Mouse (Mus musculus) neural tube, embryonic 14.5 days (tissue): ENCODE measurements around the gene Thnsl2. TPM values are rescaled to one million over a fixed set of nuclear protein-coding genes. Genes with fewer than 3 reads are reported as not detected.

Experiments used
- ATAC-seq: fragments of 200-750 bp; cut with Nextera tagmentation; 2 replicates; pipeline ENCODE4 v1.8.0; 2017; ENCODE audit warnings: low read depth, mild to moderate bottlenecking, moderate TSS enrichment, moderate library complexity
- H3K27ac ChIP-seq: fragments of 300-500 bp; sonication (generic); 2 replicates; pipeline ENCODE4 v1.5.1; 2014; ENCODE audit warnings: low read depth, mild to moderate bottlenecking, control low read depth, low read length, moderate library complexity, mixed read lengths
- H3K27me3 ChIP-seq: fragments of 300-500 bp; sonication (generic); 2 replicates; pipeline ENCODE4 v1.6.1; 2014; ENCODE audit warnings: low read length; ENCODE audit not compliant: control insufficient read depth, insufficient read depth
- H3K36me3 ChIP-seq: fragments of 300-500 bp; sonication (generic); 2 replicates; pipeline ENCODE4 v1.6.1; 2014; ENCODE audit warnings: low read length, mixed read lengths; ENCODE audit not compliant: control insufficient read depth, insufficient read depth
- H3K4me1 ChIP-seq: fragments of 300-500 bp; sonication (generic); 2 replicates; pipeline ENCODE4 v1.6.1; 2014; ENCODE audit warnings: low read length; ENCODE audit not compliant: control insufficient read depth, insufficient read depth
- H3K4me2 ChIP-seq: fragments of 300-500 bp; sonication (generic); 2 replicates; pipeline ENCODE4 v1.6.1; 2014; ENCODE audit warnings: mild to moderate bottlenecking, low read depth, low read length, control low read depth
- H3K4me3 ChIP-seq: fragments of 300-500 bp; sonication (generic); 2 replicates; pipeline ENCODE4 v1.5.1; 2014; ENCODE audit warnings: low read depth, low read length, control low read depth, mixed read lengths
- H3K9ac ChIP-seq: fragments of 300-500 bp; sonication (generic); replicated peaks from 2 replicates; pipeline ENCODE4 v1.6.1; 2014; ENCODE audit warnings: low read depth, mild to moderate bottlenecking, control low read depth, low read length, mixed read lengths
- H3K9me3 ChIP-seq: fragments of 300-500 bp; sonication (generic); 2 replicates; pipeline ENCODE4 v1.6.1; 2016; ENCODE audit warnings: low read length; ENCODE audit not compliant: control insufficient read depth
- WGBS: fragments of 180-500 bp; shearing (Covaris S2); extraction: QIAGEN DNeasy Blood & Tissue Kit; methylation state at CpG from one replicate; pipeline ENCODE4 v1.1.7; 2014; 5-methylcytosine and 5-hydroxymethylcytosine counted together
- polyA plus RNA-seq: library from polyadenylated mRNA; unstranded; fragments of >200 nt; fragmentation: Nextera tagmentation; extraction: Ambion mirVana; gene quantifications from 2 replicates; pipeline ENCODE4 v1.2.1, GENCODE M21; 2014

Thnsl2 gene
- polyA plus RNA-seq, 1 experiment from 2014 or later, result 4.6 TPM

DNA sequence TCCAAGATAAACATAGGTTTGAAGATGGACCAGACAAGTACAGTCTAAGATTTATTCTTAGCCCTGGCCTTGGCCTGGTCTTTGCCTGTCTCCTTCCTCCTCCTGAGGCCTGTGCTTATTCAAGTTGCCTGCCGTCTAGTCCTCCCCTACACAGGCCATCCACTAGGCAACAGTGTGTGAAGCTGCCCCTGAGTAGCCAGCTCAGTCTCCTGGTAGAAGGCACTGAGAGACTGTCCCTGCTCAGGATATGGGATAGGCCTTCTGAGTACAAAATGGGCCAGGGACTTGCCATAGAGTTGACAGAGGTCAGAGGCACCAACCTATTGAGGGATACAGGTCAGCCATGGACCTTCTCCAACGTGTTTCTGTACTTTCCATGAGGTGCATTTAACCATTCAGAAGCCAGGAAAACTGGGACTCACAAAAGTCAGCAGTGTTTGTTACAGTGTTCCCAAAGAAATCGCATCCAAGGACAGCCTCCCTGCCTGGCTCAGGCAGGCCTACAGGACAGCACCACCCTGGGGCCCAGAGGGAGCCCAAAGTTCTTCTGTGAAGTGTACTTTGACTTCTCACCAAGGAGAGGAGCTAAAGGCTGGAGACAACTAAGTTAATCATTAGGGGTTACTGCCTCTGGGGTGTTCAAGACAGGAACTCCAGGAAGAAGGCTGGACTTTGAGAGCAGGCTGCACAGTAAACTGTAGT is 1.2 kb upstream of the Thnsl2 start:
- Histone ChIP-seq H3K4me2 (no peak overlapping the region), H3K4me3 (no peak overlapping the region), H3K36me3 (no peaks in the 10 kb centered on the region), H3K9me3 (no peaks in the 10 kb centered on the region), H3K27ac (no peak overlapping the region), H3K4me1 (no peaks in the 10 kb centered on the region), H3K27me3 (no peaks in the 10 kb centered on the region), H3K9ac (no peak overlapping the region)
- 72% methylated on average over 3 of the region's 3 CpGs for whole genome bisulfite sequencing
- ATAC-seq, result no peak

DNA sequence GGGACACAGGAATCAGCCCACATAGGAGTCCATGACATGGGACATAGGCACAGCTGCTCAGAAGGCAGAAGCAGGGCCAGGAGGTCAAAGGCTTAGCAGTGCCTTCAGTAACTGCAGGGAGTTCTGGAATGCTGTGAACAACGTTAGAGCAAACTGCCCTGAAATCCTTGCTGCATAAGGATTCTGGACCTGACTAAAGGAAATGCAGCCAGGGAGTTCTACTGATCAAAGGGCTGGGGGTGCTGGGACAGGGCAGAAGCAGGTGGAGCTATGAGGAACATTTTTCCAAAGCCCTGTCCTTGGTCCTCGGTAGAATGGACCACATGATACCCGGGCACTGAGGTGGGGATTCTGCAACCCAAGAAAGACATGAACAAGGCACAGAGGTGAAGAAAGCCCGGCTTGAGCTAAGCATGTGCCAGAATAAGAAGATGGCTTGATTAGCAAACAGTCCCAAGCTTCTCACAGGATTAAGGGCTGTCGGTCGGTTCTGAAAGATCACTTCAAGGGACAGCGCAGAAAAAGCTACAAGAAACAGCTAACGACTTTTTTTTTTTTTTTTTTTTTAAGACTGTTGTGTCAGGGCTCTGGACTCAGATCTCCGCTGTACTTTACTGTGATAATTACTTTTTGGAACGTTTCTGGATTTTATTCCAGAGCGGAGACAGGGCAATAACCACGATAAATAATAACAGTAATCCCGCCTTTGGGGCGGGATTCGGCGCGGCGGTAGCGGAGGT is 915 bp downstream of the Thnsl2 start:
- peak; percentile 33 for ATAC-seq
- Histone ChIP-seq H3K27ac (peak overlapping the region; percentile 73; the same call in 1 of the 2 replicates), H3K4me1 (no peaks in the 10 kb centered on the region), H3K4me3 (peak overlapping the region; percentile 49), H3K9ac (peak overlapping the region; percentile 65), H3K27me3 (no peaks in the 10 kb centered on the region), H3K36me3 (no peaks in the 10 kb centered on the region), H3K9me3 (no peaks in the 10 kb centered on the region), H3K4me2 (peak overlapping the region; percentile 77)
- 3% methylated on average over 19 of the region's 19 CpGs for WGBS

DNA sequence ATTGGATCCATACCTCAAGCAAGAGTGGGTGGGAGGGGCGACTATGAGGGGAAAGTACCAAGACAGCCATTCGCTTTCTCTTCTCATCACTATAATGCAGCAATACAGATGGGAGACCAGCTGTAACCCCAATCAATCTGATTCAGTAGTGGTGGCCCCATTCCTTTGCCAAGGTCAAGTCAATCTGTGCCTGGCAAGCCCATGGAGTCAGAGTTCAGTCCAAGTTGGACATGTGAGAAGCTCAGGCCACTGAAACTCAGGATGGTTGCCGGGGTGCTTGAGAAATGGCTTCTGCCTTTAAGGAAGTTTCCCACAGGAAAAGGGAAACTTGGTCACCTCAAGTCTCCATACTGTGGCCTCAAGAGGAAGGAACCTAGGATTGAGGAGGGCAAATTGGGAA is 9.2 kb downstream of the Thnsl2 start:
- WGBS, result 87% methylated on average over 3 of the region's 3 CpGs
- H3K27ac ChIP-seq, result no peak overlapping the region
- no peaks in the 10 kb centered on the region for H3K36me3 ChIP-seq
- no peaks in the 10 kb centered on the region for H3K9me3 ChIP-seq
- no peaks in the 10 kb centered on the region for H3K4me1 ChIP-seq
- H3K4me3 ChIP-seq, result no peak overlapping the region
- no peak for ATAC-seq
- H3K9ac ChIP-seq, result no peak overlapping the region
- H3K4me2 ChIP-seq, result no peak overlapping the region
- H3K27me3 ChIP-seq, result no peaks in the 10 kb centered on the region

DNA sequence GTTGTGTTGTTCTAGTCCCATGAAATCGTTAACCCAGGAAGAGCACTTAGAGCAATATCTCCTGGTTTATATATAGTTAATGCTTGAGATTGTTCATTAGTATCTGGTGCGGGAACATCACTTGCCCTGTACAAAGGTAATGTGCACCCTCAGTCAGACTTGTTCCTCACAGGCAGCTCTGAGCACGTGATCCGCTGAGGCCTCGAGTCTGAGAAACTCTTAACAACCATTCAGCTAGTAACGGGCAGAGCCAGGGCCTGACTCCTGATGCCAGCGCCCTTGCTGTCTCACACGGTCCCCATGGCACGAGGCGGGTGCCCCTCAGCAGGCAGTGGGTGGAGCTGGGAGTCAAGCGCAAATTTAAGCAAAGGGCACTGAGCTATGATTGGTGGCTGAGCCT is 10.7 kb downstream of the Thnsl2 start:
- H3K9ac ChIP-seq, result no peak overlapping the region
- 78% methylated on average over 11 of the region's 11 CpGs for WGBS
- no peaks in the 10 kb centered on the region for H3K36me3 ChIP-seq
- H3K27ac ChIP-seq, result no peak overlapping the region
- no peak for ATAC-seq
- no peak overlapping the region for H3K4me2 ChIP-seq
- H3K27me3 ChIP-seq, result no peaks in the 10 kb centered on the region
- no peak overlapping the region for H3K4me3 ChIP-seq
- no peaks in the 10 kb centered on the region for H3K9me3 ChIP-seq
- no peaks in the 10 kb centered on the region for H3K4me1 ChIP-seq

GRCm38 (mm10) chr6:71131038-71131437 is 13.2 kb downstream of the Thnsl2 start:
- Histone ChIP-seq H3K36me3 (no peaks in the 10 kb centered on the region), H3K27ac (no peak overlapping the region), H3K4me3 (no peak overlapping the region), H3K4me1 (no peaks in the 10 kb centered on the region), H3K9ac (no peak overlapping the region), H3K4me2 (no peak overlapping the region), H3K9me3 (no peaks in the 10 kb centered on the region), H3K27me3 (no peaks in the 10 kb centered on the region)
- ATAC-seq, result no peak

GRCm38 (mm10) chr6:71130269-71130668 is 14.0 kb downstream of the Thnsl2 start:
- no peaks in the 10 kb centered on the region for H3K4me1 ChIP-seq
- H3K9me3 ChIP-seq, result no peaks in the 10 kb centered on the region
- no peak overlapping the region for H3K4me3 ChIP-seq
- H3K36me3 ChIP-seq, result no peaks in the 10 kb centered on the region
- no peak for ATAC-seq
- H3K27ac ChIP-seq, result no peak overlapping the region
- 95% methylated on average over 1 of the region's 1 CpGs for WGBS
- no peaks in the 10 kb centered on the region for H3K27me3 ChIP-seq
- H3K9ac ChIP-seq, result no peak overlapping the region
- H3K4me2 ChIP-seq, result no peak overlapping the region

DNA sequence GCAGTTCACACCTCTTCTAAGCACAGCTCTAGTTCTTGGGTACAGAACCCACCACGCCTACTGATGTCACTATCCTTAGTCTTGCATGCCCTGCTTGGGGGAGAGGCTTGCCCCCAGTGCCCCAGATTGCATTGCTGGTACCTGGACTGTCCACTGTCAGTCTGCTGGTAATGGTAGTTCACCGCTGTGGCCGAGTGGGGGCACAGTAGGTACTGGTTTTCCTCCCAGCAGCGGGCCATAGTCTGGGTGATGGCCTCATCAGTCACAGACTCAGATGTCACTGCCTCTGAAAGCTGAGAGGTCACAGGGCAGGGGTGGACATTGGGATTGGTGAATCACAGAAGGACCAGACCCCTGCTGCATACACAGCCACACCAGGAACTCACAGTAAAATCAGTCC is 15.2 kb downstream of the Thnsl2 start:
- H3K27ac ChIP-seq, result no peak overlapping the region
- WGBS, result 59% methylated on average over 4 of the region's 4 CpGs
- H3K27me3 ChIP-seq, result no peaks in the 10 kb centered on the region

DNA sequence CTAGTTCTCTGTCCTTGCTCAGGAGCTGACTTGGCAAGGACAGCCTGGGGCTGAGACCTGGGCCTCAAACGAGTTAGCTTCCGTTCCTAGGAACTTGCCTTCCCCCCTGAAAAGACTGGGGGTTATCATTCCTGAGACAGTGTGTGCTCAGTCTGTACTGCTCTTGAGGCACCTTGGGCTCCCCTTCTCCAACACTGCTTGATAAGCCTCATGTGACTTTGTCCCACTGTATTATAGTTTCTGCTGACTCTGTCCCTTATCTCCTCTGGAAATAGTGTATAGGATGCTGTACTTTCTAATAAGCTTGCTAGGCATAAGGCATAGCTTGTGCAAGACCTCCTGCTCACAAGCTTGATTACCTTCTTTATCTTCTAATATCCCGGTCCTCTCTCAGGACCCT is 17.9 kb downstream of the Thnsl2 start:
- H3K4me1 ChIP-seq, result no peaks in the 10 kb centered on the region
- no peaks in the 10 kb centered on the region for H3K9me3 ChIP-seq
- H3K27me3 ChIP-seq, result no peaks in the 10 kb centered on the region
- H3K27ac ChIP-seq, result no peak overlapping the region
- ATAC-seq, result no peak
- no peak overlapping the region for H3K4me2 ChIP-seq
- H3K9ac ChIP-seq, result no peak overlapping the region
- H3K4me3 ChIP-seq, result no peak overlapping the region
- WGBS, result 71% methylated on average over 3 of the region's 3 CpGs
- H3K36me3 ChIP-seq, result no peaks in the 10 kb centered on the region

More for the DNA sequence above, 15.2 kb downstream of the Thnsl2 start:
- no peaks in the 10 kb centered on the region for H3K4me1 ChIP-seq
- H3K4me3 ChIP-seq, result no peak overlapping the region
- ATAC-seq, result no peak
- no peak overlapping the region for H3K9ac ChIP-seq
- no peaks in the 10 kb centered on the region for H3K36me3 ChIP-seq
- no peaks in the 10 kb centered on the region for H3K9me3 ChIP-seq
- no peak overlapping the region for H3K4me2 ChIP-seq

DNA sequence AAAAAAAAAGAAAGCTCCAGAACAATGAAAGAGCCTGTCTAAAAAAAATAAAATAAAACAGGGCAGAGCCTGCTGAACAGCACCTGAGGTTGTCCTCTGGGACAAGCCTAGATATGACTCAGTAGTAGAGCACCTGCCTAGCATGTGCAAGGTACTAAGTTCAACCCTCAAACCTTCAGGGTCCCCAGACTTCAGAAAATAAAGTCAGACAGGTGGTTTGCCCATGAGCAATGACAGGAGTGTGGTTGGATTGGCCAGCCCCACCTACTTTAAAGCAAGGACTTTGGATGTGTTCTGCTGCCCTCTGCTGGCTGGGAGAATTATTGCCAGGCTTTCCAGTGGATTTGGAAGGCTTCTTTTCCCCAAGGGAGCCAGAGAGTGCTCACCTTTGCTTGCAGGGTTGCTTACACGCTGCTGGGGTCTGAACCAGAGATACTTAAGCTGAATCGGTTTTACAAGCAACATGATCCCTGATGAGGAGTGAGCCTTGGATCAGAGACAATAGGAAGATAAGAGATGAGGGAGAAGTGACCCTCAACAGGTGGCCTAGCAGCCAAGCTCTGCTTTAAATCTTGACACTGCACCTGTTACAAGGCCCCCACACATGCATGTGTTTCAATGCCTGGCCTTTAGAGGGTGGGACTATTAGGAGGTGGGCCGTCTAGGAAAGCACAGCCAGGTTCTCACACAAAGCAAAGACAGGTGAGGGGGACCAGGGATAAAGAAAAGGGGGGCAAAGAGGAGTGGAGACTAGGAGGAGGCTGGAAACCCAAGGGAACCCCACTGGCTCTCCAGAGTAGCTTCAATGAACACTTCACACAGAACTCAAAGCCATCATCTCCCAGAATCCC is 19.0 kb downstream of the Thnsl2 start:
- no peak overlapping the region for H3K27ac ChIP-seq
- no peaks in the 10 kb centered on the region for H3K9me3 ChIP-seq
- H3K4me3 ChIP-seq, result no peak overlapping the region
- ATAC-seq, result peak; percentile 73; the same call in 1 of the 2 replicates
- no peak overlapping the region for H3K4me2 ChIP-seq
- H3K9ac ChIP-seq, result no peak overlapping the region
- H3K36me3 ChIP-seq, result no peaks in the 10 kb centered on the region
- no peaks in the 10 kb centered on the region for H3K27me3 ChIP-seq
- no peaks in the 10 kb centered on the region for H3K4me1 ChIP-seq
- 5% methylated on average over 3 of the region's 3 CpGs for WGBS
